Mouse (Mus musculus) spleen, adult 18-20 months (tissue): Measurements from ENCODE around the gene Gm10722.
"Not testable (repeated sequence)": the region's sequence is repeated elsewhere in the genome, so short reads cannot be mapped to it uniquely, and the experiment has no call there.

ENCODE experiments used
- DNase-seq, 2 experiments: peaks; one replicate each; pipeline ENCODE4 v3.0.0; 2022; ENCODE audit warnings: mixed read lengths in 2 of 2

Gene Gm10722

DNA sequence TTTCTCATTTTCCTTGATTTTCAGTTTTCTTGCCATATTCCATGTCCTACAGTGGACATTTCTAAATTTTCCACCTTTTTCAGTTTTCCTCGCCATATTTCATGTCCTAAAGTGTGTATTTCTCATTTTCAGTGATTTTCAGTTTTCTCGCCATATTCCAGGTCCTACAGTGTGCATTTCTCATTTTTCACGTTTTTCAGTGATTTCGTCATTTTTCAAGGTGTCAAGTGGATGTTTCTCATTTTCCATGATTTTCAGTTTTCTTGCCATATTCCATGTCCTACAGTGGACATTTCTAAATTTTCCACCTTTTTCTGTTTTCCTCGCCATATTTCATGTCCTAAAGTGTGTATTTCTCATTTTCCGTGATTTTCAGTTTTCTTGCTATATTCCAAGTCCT lies 24.9 kb downstream of the Gm10722 start:
- DNase-seq = peak; percentile 48 to 62

DNA sequence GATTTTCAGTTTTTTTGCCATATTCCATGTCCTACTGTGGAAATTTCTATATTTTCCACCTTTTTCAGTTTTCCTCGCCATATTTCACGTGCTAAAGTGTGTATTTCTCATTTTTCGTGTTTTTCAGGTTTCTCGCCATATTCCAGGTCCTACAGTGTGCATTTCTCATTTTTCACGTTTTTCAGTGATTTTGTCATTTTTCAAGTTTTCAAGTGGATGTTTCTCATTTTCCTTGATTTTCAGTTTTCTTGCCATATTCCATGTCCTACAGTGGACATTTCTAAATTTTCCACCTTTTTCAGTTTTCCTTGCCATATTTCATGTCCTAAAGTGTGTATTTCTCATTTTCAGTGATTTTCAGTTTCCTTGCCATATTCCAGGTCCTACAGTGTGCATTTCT lies 25.4 kb downstream of the Gm10722 start:
- not testable (repeated sequence) for DNase-seq

DNA sequence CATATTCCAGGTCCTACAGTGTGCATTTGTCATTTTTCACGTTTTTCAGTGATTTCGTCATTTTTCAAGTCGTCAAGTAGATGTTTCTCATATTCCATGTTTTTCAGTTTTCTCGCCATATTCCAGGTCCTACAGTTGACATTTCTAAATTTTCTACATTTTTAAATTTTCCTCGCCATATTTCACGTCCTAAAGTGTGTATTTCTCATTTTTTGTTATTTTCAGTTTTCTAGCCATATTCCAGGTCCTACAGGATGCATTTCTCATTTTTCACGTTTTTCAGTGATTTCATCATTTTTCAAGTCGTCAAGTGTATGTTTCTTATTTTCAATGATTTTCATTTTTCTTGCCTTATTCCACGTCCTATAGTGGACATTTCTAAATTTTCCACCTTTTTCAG lies 26.0 kb downstream of the Gm10722 start:
- not testable (repeated sequence) for DNase-seq

DNA sequence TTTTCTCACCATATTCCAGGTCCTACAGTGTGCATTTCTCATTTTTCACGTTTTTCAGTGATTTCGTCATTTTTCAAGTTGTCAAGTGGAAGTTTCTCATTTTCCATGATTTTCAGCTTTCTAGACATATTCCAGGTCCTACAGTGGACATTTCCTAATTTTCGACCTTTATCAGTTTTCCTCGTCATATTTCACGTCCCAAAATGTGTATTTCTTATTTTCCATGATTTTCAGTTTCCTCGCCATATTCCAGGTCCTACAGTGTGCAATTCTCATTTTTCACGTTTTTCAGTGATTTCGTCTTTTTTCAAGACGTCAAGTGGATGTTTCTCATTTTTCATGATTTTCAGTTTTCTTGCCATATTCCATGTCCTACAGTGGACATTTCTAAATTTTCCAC lies 26.5 kb downstream of the Gm10722 start:
- not testable (repeated sequence) for DNase-seq

DNA sequence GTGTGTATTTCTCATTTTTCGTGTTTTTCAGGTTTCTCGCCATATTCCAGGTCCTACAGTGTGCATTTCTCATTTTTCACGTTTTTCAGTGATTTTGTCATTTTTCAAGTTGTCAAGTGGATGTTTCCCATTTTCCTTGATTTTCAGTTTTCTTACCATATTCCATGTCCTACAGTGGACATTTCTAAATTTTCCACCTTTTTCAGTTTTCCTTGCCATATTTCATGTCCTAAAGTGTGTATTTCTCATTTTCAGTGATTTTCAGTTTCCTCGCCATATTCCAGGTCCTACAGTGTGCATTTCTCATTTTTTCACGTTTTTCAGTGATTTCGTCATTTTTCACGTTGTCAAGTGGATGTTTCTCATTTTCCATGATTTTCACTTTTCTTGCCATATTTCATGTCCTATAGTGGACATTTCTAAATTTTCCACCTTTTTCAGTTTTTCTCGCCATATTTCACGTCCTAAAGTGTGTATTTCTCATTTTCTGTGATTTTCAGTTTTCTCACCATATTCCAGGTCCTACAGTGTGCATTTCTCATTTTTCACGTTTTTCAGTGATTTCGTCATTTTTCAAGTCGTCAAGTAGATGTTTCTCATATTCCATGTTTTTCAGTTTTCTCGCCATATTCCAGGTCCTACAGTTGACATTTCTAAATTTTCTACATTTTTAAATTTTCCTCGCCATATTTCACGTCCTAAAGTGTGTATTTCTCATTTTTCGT lies 28.7 kb downstream of the Gm10722 start:
- DNase-seq = peak in 1 of 2 experiments; percentile 11

DNA sequence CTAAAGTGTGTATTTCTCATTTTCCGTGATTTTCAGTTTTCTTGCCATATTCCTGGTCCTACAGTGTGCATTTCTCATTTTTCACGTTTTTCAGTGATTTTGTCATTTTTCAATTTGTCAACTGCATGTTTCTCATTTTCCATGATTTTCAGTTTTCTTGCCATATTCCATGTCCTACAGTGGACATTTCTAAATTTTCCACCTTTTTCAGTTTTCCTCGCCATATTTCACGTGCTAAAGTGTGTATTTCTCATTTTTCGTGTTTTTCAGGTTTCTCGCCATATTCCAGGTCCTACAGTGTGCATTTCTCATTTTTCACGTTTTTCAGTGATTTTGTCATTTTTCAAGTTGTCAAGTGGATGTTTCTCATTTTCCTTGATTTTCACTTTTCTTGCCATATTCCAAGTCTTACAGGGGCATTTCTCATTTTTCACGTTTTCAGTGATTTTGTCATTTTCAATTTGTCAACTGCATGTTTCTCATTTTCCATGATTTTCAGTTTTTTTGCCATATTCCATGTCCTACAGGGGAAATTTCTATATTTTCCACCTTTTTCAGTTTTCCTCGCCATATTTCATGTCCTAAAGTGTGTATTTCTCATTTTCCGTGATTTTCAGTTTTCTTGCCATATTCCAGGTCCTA lies 30.1 kb downstream of the Gm10722 start:
- not testable (repeated sequence) for DNase-seq

DNA sequence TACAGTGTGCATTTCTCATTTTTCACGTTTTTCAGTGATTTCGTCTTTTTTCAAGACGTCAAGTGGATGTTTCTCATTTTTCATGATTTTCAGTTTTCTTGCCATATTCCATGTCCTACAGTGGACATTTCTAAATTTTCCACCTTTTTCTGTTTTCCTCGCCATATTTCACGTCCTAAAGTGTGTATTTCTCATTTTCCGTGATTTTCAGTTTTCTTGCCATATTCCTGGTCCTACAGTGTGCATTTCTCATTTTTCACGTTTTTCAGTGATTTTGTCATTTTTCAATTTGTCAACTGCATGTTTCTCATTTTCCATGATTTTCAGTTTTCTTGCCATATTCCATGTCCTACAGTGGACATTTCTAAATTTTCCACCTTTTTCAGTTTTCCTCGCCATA lies 33.6 kb downstream of the Gm10722 start, which contains the start of gene Gm17535:
Gene Gm17535, plus strand, starts transcription at position 301 of the 400 bp plus-strand sequence.
- not testable (repeated sequence) for DNase-seq

DNA sequence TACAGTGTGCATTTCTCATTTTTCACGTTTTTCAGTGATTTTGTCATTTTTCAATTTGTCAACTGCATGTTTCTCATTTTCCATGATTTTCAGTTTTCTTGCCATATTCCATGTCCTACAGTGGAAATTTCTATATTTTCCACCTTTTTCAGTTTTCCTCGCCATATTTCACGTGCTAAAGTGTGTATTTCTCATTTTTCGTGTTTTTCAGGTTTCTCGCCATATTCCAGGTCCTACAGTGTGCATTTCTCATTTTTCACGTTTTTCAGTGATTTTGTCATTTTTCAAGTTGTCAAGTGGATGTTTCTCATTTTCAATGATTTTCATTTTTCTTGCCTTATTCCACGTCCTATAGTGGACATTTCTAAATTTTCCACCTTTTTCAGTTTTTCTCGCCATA lies 35.9 kb downstream of the Gm10722 start, which contains the start of gene Gm10715:
Gene Gm10715, plus strand, starts transcription at position 301 of the 400 bp plus-strand sequence.
- not testable (repeated sequence) for DNase-seq

DNA sequence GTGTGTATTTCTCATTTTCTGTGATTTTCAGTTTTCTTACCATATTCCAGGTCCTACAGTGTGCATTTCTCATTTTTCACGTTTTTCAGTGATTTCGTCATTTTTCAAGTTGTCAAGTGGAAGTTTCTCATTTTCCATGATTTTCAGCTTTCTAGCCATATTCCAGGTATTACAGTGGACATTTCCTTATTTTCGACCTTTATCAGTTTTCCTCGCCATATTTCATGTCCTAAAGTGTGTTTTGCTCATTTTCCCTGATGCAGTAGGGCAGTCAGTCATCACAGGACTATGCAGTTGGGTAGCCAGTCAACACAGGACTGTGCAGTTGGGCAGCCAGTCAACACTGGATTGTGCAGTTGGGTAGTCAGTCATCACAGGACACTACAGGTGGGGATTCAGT lies 37.4 kb downstream of the Gm10722 start:
- not testable (repeated sequence) for DNase-seq
